8 mouse cellular contexts compared by ENCODE assay signal in the genomic region with DNA sequence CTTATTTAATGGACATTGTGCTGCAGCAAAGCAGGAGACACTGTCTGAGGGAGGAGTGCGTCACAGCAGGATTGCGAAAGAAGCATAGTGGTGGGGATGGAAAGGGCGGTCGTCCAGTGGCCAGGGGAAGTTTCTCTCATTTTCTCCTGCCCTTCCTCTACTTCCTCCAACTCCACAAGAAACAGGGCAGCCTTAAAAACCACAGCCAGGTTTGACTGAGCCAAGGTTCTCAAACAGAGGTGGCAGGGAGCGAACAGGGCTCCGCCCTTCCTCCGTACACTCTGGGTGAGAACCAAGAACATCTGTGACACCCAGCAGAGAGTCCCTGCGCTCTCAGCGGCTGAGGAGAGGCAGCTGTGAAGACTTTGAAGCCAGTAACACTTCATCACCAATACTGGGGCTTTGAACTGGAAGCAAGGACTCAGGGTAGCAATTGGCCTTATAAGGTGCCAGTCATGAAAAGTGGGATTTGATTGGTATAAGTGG. TPM values are rescaled to one million over a fixed set of nuclear protein-coding genes. Genes with fewer than 3 reads are reported as not detected.
DNase-seq lines count a peak whose midpoint lies in the region; ATAC-seq and TF ChIP-seq lines count a peak whose summit lies in the region.

No protein-coding gene starts in this region.

- H3K36me3 ChIP-seq in CH12.LX (replicated peaks in 1 of 2; ENCODE audit: control insufficient read depth in 1 of 2, insufficient read depth in 1 of 2, low read length in 1 of 2) = no peaks in the 10 kb centered on the region
- no peaks in the 10 kb centered on the region for H3K36me3 ChIP-seq in intestine, embryonic 16.5 days (ENCODE audit: control insufficient read depth, insufficient read depth, low read length)
- no peaks in the 10 kb centered on the region for H3K36me3 ChIP-seq in megakaryocyte, embryonic 14.5 days (replicated peaks; ENCODE audit: low read length)

- H3K4me2 ChIP-seq in CH12.LX (ENCODE audit: insufficient read depth, low read depth, poor library complexity, severe bottlenecking) = peak overlapping the region; percentile 17
- 0 out of 2 replicates have a peak overlapping the region, but pooled peaks have one; percentile 17 for H3K4me2 ChIP-seq in intestine, embryonic 16.5 days (ENCODE audit: low read depth, low read length)

- no peak for DNase-seq in CH12.LX (ENCODE audit: extremely low read depth)
- peak; percentile 72 for DNase-seq in gastrocnemius, adult 2 months
- no peak for DNase-seq in left cerebral cortex, postnatal 14 days (ENCODE audit: low spot score in 2 of 2)
- DNase-seq in frontal cortex, postnatal 25 days (ENCODE audit: low spot score in 2 of 2) = no peak
- no peak for DNase-seq in spleen, adult 18-20 months

- TF ChIP-seq RAD21 in CH12.LX (IDR thresholded peaks at IDR 0.05; ENCODE audit: low read depth, low read length) = no peak

- H3K79me2 ChIP-seq in CH12.LX (replicated peaks; ENCODE audit: control insufficient read depth, extremely low read depth, insufficient read depth, poor library complexity, severe bottlenecking) = no peaks in the 10 kb centered on the region

- H3K27me3 ChIP-seq in CH12.LX (replicated peaks) = no peaks in the 10 kb centered on the region
- 0 out of 2 replicates have a peak, but pooled peaks cover 2% of the 10 kb centered on the region for H3K27me3 ChIP-seq in intestine, embryonic 16.5 days (replicated peaks; ENCODE audit: control insufficient read depth, insufficient read depth, low read length)
- peaks cover 10% of the 10 kb centered on the region for H3K27me3 ChIP-seq in megakaryocyte, embryonic 14.5 days (replicated peaks)

- H3K9me3 ChIP-seq in CH12.LX (replicated peaks; ENCODE audit: low read length) = no peaks in the 10 kb centered on the region
- no peaks in the 10 kb centered on the region for H3K9me3 ChIP-seq in intestine, embryonic 16.5 days (ENCODE audit: control insufficient read depth, low read length)
- H3K9me3 ChIP-seq in megakaryocyte, embryonic 14.5 days = no peaks in the 10 kb centered on the region

- no peak for TF ChIP-seq CTCF in CH12.LX (conservative IDR thresholded peaks at IDR 0.05 in 1 of 2, IDR thresholded peaks at IDR 0.05 in 1 of 2; ENCODE audit: low read depth in 2 of 2, low read length in 2 of 2)
- no peak for TF ChIP-seq CTCF in gastrocnemius, adult 2 months (IDR thresholded peaks at IDR 0.05)

- dilution Hi-C loops in CH12.LX (cut with MboI; ENCODE audit: extremely low pct_ligation_motif_present, extremely low pct_unique_long_range_greater_than_20kb, low sequenced_read_pairs) = no loop called here

- intact Hi-C loops in gastrocnemius, adult 2 months (cut with DNase I) = no loop called here
- intact Hi-C loops in left cerebral cortex, postnatal 14 days (cut with DNase I) = no loop called here

- H3K9ac ChIP-seq in CH12.LX (ENCODE audit: insufficient read depth, low read depth) = no peak overlapping the region
- no peak overlapping the region for H3K9ac ChIP-seq in intestine, embryonic 16.5 days (ENCODE audit: low read depth, low read length)

- no peak for TF ChIP-seq POLR2A in CH12.LX (IDR thresholded peaks at IDR 0.05; ENCODE audit: low read depth, low read length)

- no peak for ATAC-seq in intestine, embryonic 16.5 days
- ATAC-seq in erythroid progenitor cell, adult 5-6 weeks (replicated peaks; ENCODE audit: low FRiP score, poor library complexity, severe bottlenecking) = no peak

- H3K27ac ChIP-seq in CH12.LX (ENCODE audit: insufficient read depth, low read depth) = no peak overlapping the region
- H3K27ac ChIP-seq in gastrocnemius, adult 2 months = peak overlapping the region; percentile 78
- no peak overlapping the region for H3K27ac ChIP-seq in intestine, embryonic 16.5 days (ENCODE audit: low read length)

- peaks cover 0 to 4% of the 10 kb centered on the region in 2 experiments; a peak in 2 of 4 replicates for H3K4me1 ChIP-seq in CH12.LX (ENCODE audit: control insufficient read depth in 1 of 2, insufficient read depth in 2 of 2)
- peaks cover 2% of the 10 kb centered on the region; the same call in 1 of the 2 replicates for H3K4me1 ChIP-seq in intestine, embryonic 16.5 days (ENCODE audit: control insufficient read depth, insufficient read depth, low read length)
- peaks cover 9% of the 10 kb centered on the region for H3K4me1 ChIP-seq in megakaryocyte, embryonic 14.5 days

- TF ChIP-seq EP300 in CH12.LX (IDR thresholded peaks at IDR 0.05; ENCODE audit: low read length) = no peak

- in situ Hi-C loops in CH12.LX (cut with MboI; ENCODE audit: low pct_ligation_motif_present, low pct_unique_long_range_greater_than_20kb, low sequenced_read_pairs) = no loop called here

- 45% methylated on average over 9 of the region's 9 CpGs for WGBS in intestine, embryonic 16.5 days

- no peak overlapping the region for H3K4me3 ChIP-seq in CH12.LX (replicated peaks in 1 of 3; ENCODE audit: low read depth in 2 of 3, low read length in 2 of 3, poor library complexity in 1 of 3)
- H3K4me3 ChIP-seq in gastrocnemius, adult 2 months = peak overlapping the region; percentile 54
- H3K4me3 ChIP-seq in intestine, embryonic 16.5 days (ENCODE audit: low read length) = no peak overlapping the region
- peak overlapping the region; percentile 75 for H3K4me3 ChIP-seq in megakaryocyte, embryonic 14.5 days (replicated peaks)

TF ChIP-seq in CH12.LX, 34 proteins besides CTCF, POLR2A, EP300 and RAD21:
- TF ChIP-seq NRF1 (IDR thresholded peaks at IDR 0.05; ENCODE audit: low read depth, low read length) = no peak
- TF ChIP-seq GABPA (IDR thresholded peaks at IDR 0.05; ENCODE audit: insufficient replicate concordance, low read depth, low read length) = no peak
- TF ChIP-seq KAT2A (IDR thresholded peaks at IDR 0.05; ENCODE audit: insufficient replicate concordance, low read length) = no peak
- TF ChIP-seq CHD1 (IDR thresholded peaks at IDR 0.05; ENCODE audit: low read depth, low read length) = no peak
- TF ChIP-seq JUN (IDR thresholded peaks at IDR 0.05; ENCODE audit: insufficient read depth, low read depth, low read length) = no peak
- no peak for TF ChIP-seq CHD2 (IDR thresholded peaks at IDR 0.05; ENCODE audit: low read length)
- no peak for TF ChIP-seq USF2 (conservative IDR thresholded peaks at IDR 0.05; ENCODE audit: low read depth, low read length)
- TF ChIP-seq HCFC1 (IDR thresholded peaks at IDR 0.05; ENCODE audit: low read depth, low read length) = no peak
- no peak for TF ChIP-seq MAZ (IDR thresholded peaks at IDR 0.05; ENCODE audit: low read depth, low read length)
- TF ChIP-seq NELFE (IDR thresholded peaks at IDR 0.05; ENCODE audit: low read depth, low read length) = no peak
- TF ChIP-seq MEF2A (IDR thresholded peaks at IDR 0.05; ENCODE audit: borderline replicate concordance, low read depth, low read length) = no peak
- TF ChIP-seq ZKSCAN1 (IDR thresholded peaks at IDR 0.05; ENCODE audit: borderline replicate concordance, low read depth, low read length) = no peak
- no peak for TF ChIP-seq UBTF (IDR thresholded peaks at IDR 0.05; ENCODE audit: low read depth, low read length)
- TF ChIP-seq MAX (IDR thresholded peaks at IDR 0.05; ENCODE audit: low read length) = no peak
- TF ChIP-seq ELF1 (IDR thresholded peaks at IDR 0.05; ENCODE audit: low read depth, low read length) = no peak

RNA-seq across cellular contexts. Expression of gene Prtg, which starts 9.5 kb away (rescaled TPM):
- total RNA-seq in CH12.LX (2012; rRNA removed) = not detected in 2 replicates
- total RNA-seq in CH12.LX (2014; rRNA removed) = 0.22 TPM in 1 of 2 replicates, not detected in the other
- polyA plus RNA-seq in CH12.LX (2012; ENCODE audit: insufficient read length, low read depth) = 0.04 TPM in 1 of 2 replicates, not detected in the other
- under 1 TPM; 0.15 to 0.31 TPM for total RNA-seq in gastrocnemius, adult 2 months (2021)
- polyA plus RNA-seq in intestine, embryonic 16.5 days (2015; fragmentation: Nextera tagmentation; extraction: Ambion mirVana) = 0.32 and 0.33 TPM in 2 replicates
- polyA plus RNA-seq in megakaryocyte, embryonic 14.5 days (2012; ENCODE audit: insufficient read depth, low replicate concordance) = not detected in 2 replicates
- total RNA-seq in erythroid progenitor cell, adult 5-6 weeks (2015; ENCODE audit: low replicate concordance) = not detected in 2 replicates
- total RNA-seq in erythroid progenitor cell, adult 5-6 weeks (2017; ENCODE audit: low replicate concordance) = not detected in 2 replicates
- 1 to 10 TPM; 1.1 to 1.4 TPM for total RNA-seq in left cerebral cortex, postnatal 14 days (2021)

Comparison
In these comparisons a context has a peak if more than half of its experiments do, and no peak if none do; other contexts are left out.
1. H3K4me3 ChIP-seq: peak in gastrocnemius, adult 2 months (single experiment) and megakaryocyte, embryonic 14.5 days (single experiment); none in CH12.LX (0 of 3) and intestine, embryonic 16.5 days (single experiment).